Mouse (Mus musculus): ENCODE results near the gene Sh3bgrl2.

- no peak for TF ChIP-seq POLR2A (IDR thresholded peaks at IDR 0.05; ENCODE audit: borderline replicate concordance, insufficient read depth, low read length)
- TF ChIP-seq CTCF (IDR thresholded peaks at IDR 0.05; ENCODE audit: borderline replicate concordance, insufficient read depth, low read depth, low read length) = no peak
Measured at GRCm38 (mm10) chr9:83556236-83556635, 8.1 kb downstream of the Sh3bgrl2 start.

All from cerebellum, adult 2 months (tissue).